Mouse (Mus musculus) erythroblast, embryonic 14.5 days (primary cell): Measurements from ENCODE around the gene Rdh5.

Experiments used
- GATA1 ChIP-seq: IDR thresholded peaks from 2 replicates; pipeline ENCODE4 v1.6.1; 2012; ENCODE audit warnings: low read length, inconsistent platforms, mixed read lengths
- TAL1 ChIP-seq: IDR thresholded peaks from 3 replicates; pipeline ENCODE4 v1.6.1; 2012; ENCODE audit warnings: low read length, inconsistent platforms, mixed read lengths

- no peak for TF ChIP-seq GATA1
- TF ChIP-seq TAL1: no peak
Measured at GRCm38 (mm10) chr10:128896807-128897206, 25.9 kb downstream of the Rdh5 start.
